Mouse (Mus musculus) C2C12 (cell line): ENCODE measurements around the gene Trp53i13.
A peak's percentile ranks its signal among the peaks of the same experiment; 100 is the strongest.

Experiments used
- CEBPB ChIP-seq: IDR thresholded peaks from one replicate; pipeline ENCODE4 v1.6.1; 2011; ENCODE audit warnings: low read depth, mild to moderate bottlenecking, control low read depth, moderate library complexity
- CTCF ChIP-seq: IDR thresholded peaks from one replicate; pipeline ENCODE4 v1.5.1; 2011; ENCODE audit not compliant: control insufficient read depth, insufficient read depth, insufficient read length
- MAX ChIP-seq: IDR thresholded peaks from one replicate; pipeline ENCODE4 v1.6.1; 2011; ENCODE audit warnings: mild to moderate bottlenecking, control low read depth
- USF1 ChIP-seq: IDR thresholded peaks from one replicate; pipeline ENCODE4 v1.6.1; 2011; ENCODE audit warnings: low read depth, mild to moderate bottlenecking, control low read depth, moderate library complexity

DNA sequence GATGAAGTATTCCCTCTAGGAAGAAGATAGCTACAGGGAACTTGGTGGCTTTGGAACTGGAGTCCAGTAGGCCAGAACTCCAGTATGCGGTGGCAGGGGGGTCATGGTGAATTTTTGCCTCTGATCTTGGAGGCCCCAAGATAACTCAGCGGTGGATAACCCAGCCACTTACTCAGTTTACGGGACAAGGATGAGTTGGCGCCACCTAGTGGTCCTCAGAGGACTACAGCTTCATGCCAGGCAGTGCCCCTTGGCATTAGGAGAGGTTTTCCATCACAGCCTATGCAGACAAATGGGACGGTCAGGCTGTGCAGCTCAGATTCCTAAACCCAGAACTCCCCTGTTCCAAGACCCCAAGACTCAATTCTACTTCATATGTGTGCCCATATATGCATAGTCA, 14.4 kb downstream of the Trp53i13 start:
- TF ChIP-seq CTCF (peak; percentile 91), USF1 (no peak), CEBPB (no peak), MAX (no peak)
